Mouse (Mus musculus): ENCODE measurements around the gene Fbxo4.

- TF ChIP-seq CTCF (IDR thresholded peaks at IDR 0.05; ENCODE audit: extremely low read depth, insufficient read length, insufficient replicate concordance, low read depth, low read length) (no peak), POLR2A (IDR thresholded peaks at IDR 0.05; ENCODE audit: low read depth, low read length) (no peak)
Observed at GRCm38 (mm10) chr15:3984876-3985275, 5.5 kb upstream of the Fbxo4 start.

Measured in small intestine, adult 2 months (tissue).